Mouse (Mus musculus): ENCODE data around the gene Wdr4. TPM values are rescaled to one million over a fixed set of nuclear protein-coding genes. Genes with fewer than 3 reads are reported as not detected.

Wdr4 gene
- polyA plus RNA-seq, 1 experiment: 48.5 TPM

GRCm38 (mm10) chr17:31474388-31474787 lies 45.4 kb downstream of the Wdr4 start:
- Histone ChIP-seq H3K36me3 (ENCODE audit: control insufficient read depth, insufficient read depth) (no peaks in the 10 kb centered on the region), H3K27me3 (ENCODE audit: control insufficient read depth, insufficient read depth, insufficient read length) (peaks cover 52% of the 10 kb centered on the region)

DNA sequence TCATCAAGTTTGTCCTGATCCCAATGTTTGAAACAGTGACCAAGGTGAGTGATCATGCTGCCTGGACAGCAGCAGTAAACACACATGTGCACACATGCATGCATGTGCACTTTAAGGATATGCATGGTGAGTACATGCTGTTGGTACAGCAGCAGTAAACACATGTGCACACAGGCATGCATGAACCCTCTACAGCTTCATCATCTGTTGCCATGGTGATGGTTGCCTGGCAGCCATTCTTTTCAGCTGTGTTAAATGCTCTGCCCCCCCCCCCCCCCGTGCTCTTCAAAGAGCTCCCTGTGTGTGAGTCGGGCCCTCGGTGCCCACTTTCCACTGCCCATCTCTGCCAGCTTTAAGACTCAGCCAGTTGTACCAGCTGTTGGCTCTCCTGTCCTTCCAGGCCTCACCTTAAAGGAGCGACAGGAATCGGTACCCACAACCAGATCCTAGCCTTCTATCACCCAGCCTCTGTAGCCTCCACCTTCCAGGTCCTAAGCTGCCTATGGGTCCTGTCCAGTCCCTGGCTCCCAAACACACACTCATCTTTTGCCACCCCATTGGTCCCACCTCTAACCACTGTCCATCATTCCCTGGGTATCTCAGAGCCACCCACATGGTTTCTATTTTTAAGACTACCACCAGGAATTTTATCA lies 48.9 kb downstream of the Wdr4 start:
- H3K79me2 ChIP-seq (ENCODE audit: control insufficient read depth, insufficient read depth): no peaks in the 10 kb centered on the region
- TF ChIP-seq FOSL1 (IDR thresholded peaks at IDR 0.05; ENCODE audit: insufficient read depth, low read length, poor library complexity, severe bottlenecking) (no peak), MYOD1 (IDR thresholded peaks at IDR 0.05; ENCODE audit: control insufficient read depth, insufficient read length, low read depth) (no peak)
- peaks cover 62% of the 10 kb centered on the region for H3K27me3 ChIP-seq (ENCODE audit: control insufficient read depth, insufficient read depth, insufficient read length)
- no peak overlapping the region for H3ac ChIP-seq (ENCODE audit: control insufficient read depth, insufficient read length, low read depth)
- no peaks in the 10 kb centered on the region for H3K36me3 ChIP-seq (ENCODE audit: control insufficient read depth, insufficient read depth)
- no peak overlapping the region for H3K4me3 ChIP-seq (ENCODE audit: insufficient read depth, poor library complexity, severe bottlenecking)
- no peaks in the 10 kb centered on the region for H3K79me3 ChIP-seq (ENCODE audit: low read depth)

More at GRCm38 (mm10) chr17:31474388-31474787, 45.4 kb downstream of the Wdr4 start:
- no peak for TF ChIP-seq FOSL1 (IDR thresholded peaks at IDR 0.05; ENCODE audit: insufficient read depth, low read length, poor library complexity, severe bottlenecking)
- TF ChIP-seq CTCF (IDR thresholded peaks at IDR 0.05; ENCODE audit: control insufficient read depth, insufficient read depth, insufficient read length): no peak
- TF ChIP-seq CEBPB (IDR thresholded peaks at IDR 0.05; ENCODE audit: low read depth): no peak
- TF ChIP-seq MAX (IDR thresholded peaks at IDR 0.05): no peak
- TF ChIP-seq USF1 (IDR thresholded peaks at IDR 0.05; ENCODE audit: low read depth): no peak
- TF ChIP-seq MYOD1 (IDR thresholded peaks at IDR 0.05; ENCODE audit: control insufficient read depth, insufficient read length, low read depth): no peak
- no peak for TF ChIP-seq MYOG (IDR thresholded peaks at IDR 0.05; ENCODE audit: control insufficient read depth, extremely low read depth, insufficient read length)
- Histone ChIP-seq H3ac (ENCODE audit: control insufficient read depth, insufficient read length, low read depth) (no peak overlapping the region), H3K4me3 (ENCODE audit: insufficient read depth, poor library complexity, severe bottlenecking) (no peak overlapping the region), H3K79me2 (ENCODE audit: control insufficient read depth, insufficient read depth) (no peaks in the 10 kb centered on the region), H3K79me3 (ENCODE audit: low read depth) (no peaks in the 10 kb centered on the region)

- Histone ChIP-seq H3K36me3 (ENCODE audit: control insufficient read depth, insufficient read depth) (no peaks in the 10 kb centered on the region), H3K4me3 (ENCODE audit: insufficient read depth, poor library complexity, severe bottlenecking) (no peak overlapping the region), H3K79me2 (ENCODE audit: control insufficient read depth, insufficient read depth) (no peaks in the 10 kb centered on the region), H3ac (ENCODE audit: control insufficient read depth, insufficient read length, low read depth) (no peak overlapping the region), H3K79me3 (ENCODE audit: low read depth) (no peaks in the 10 kb centered on the region), H3K27me3 (ENCODE audit: control insufficient read depth, insufficient read depth, insufficient read length) (peaks cover 48% of the 10 kb centered on the region)
- TF ChIP-seq MYOG (IDR thresholded peaks at IDR 0.05; ENCODE audit: control insufficient read depth, extremely low read depth, insufficient read length): no peak
- no peak for TF ChIP-seq CTCF (IDR thresholded peaks at IDR 0.05; ENCODE audit: control insufficient read depth, insufficient read depth, insufficient read length)
- no peak for TF ChIP-seq CEBPB (IDR thresholded peaks at IDR 0.05; ENCODE audit: low read depth)
- no peak for TF ChIP-seq FOSL1 (IDR thresholded peaks at IDR 0.05; ENCODE audit: insufficient read depth, low read length, poor library complexity, severe bottlenecking)
Measured at GRCm38 (mm10) chr17:31468496-31468895, 51.3 kb downstream of the Wdr4 start.

DNA sequence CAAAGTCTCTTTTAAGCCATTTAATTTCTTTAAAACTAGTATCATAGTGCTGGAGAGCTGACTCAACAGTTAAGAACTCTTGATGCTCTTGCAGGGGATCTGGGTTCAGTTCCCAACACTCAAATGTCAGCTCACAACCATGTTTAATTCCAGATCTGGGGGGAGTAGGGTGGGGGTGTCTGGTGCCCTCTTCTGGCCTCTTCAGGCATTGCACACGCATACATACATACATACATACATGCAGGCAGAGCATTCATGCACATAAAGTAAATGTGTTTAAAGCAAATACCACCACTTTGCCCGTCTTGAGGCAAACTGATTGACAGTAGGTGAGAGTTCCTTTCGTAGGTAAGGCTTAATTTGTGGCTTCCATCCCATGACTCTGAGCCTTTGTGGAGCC lies 52.9 kb downstream of the Wdr4 start:
- H3K79me2 ChIP-seq (ENCODE audit: control insufficient read depth, insufficient read depth): no peaks in the 10 kb centered on the region
- no peak for TF ChIP-seq CTCF (IDR thresholded peaks at IDR 0.05; ENCODE audit: control insufficient read depth, insufficient read depth, insufficient read length)
- TF ChIP-seq FOSL1 (IDR thresholded peaks at IDR 0.05; ENCODE audit: insufficient read depth, low read length, poor library complexity, severe bottlenecking): no peak
- no peak for TF ChIP-seq USF1 (IDR thresholded peaks at IDR 0.05; ENCODE audit: low read depth)
- TF ChIP-seq MAX (IDR thresholded peaks at IDR 0.05): no peak
- no peak for TF ChIP-seq CEBPB (IDR thresholded peaks at IDR 0.05; ENCODE audit: low read depth)
- no peak for TF ChIP-seq MYOD1 (IDR thresholded peaks at IDR 0.05; ENCODE audit: control insufficient read depth, insufficient read length, low read depth)
- TF ChIP-seq MYOG (IDR thresholded peaks at IDR 0.05; ENCODE audit: control insufficient read depth, extremely low read depth, insufficient read length): no peak
- no peak overlapping the region for H3ac ChIP-seq (ENCODE audit: control insufficient read depth, insufficient read length, low read depth)
- no peaks in the 10 kb centered on the region for H3K79me3 ChIP-seq (ENCODE audit: low read depth)
- no peaks in the 10 kb centered on the region for H3K36me3 ChIP-seq (ENCODE audit: control insufficient read depth, insufficient read depth)
- no peak overlapping the region for H3K4me3 ChIP-seq (ENCODE audit: insufficient read depth, poor library complexity, severe bottlenecking)
- H3K27me3 ChIP-seq (ENCODE audit: control insufficient read depth, insufficient read depth, insufficient read length): peaks cover 35% of the 10 kb centered on the region

DNA sequence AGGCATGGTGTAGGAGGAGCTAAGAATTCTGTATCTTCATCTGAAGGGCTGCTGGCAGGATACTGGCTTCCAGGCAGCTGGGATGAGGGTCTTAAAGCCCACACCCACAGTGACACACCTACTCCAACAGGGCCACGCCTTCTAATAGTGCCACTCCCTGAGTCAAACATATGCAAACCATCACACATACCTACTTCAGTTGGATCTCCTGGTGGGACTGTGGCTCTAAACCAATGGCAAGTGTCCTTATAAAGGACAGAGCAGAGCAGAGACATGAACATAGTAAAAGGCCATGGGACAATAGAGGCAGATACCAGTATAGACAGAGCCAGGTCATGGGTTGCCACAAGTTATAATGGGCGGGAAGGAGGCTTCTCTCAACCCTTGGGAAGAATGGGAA lies 57.3 kb downstream of the Wdr4 start:
- H3K27me3 ChIP-seq (ENCODE audit: control insufficient read depth, insufficient read depth, insufficient read length): peaks cover 18% of the 10 kb centered on the region
- H3K79me3 ChIP-seq (ENCODE audit: low read depth): no peaks in the 10 kb centered on the region
- no peak overlapping the region for H3ac ChIP-seq (ENCODE audit: control insufficient read depth, insufficient read length, low read depth)
- no peaks in the 10 kb centered on the region for H3K79me2 ChIP-seq (ENCODE audit: control insufficient read depth, insufficient read depth)
- no peaks in the 10 kb centered on the region for H3K36me3 ChIP-seq (ENCODE audit: control insufficient read depth, insufficient read depth)
- H3K4me3 ChIP-seq (ENCODE audit: insufficient read depth, poor library complexity, severe bottlenecking): no peak overlapping the region
- TF ChIP-seq CTCF (IDR thresholded peaks at IDR 0.05; ENCODE audit: control insufficient read depth, insufficient read depth, insufficient read length) (no peak), CEBPB (IDR thresholded peaks at IDR 0.05; ENCODE audit: low read depth) (no peak), USF1 (IDR thresholded peaks at IDR 0.05; ENCODE audit: low read depth) (no peak), MAX (IDR thresholded peaks at IDR 0.05) (no peak), MYOG (IDR thresholded peaks at IDR 0.05; ENCODE audit: control insufficient read depth, extremely low read depth, insufficient read length) (no peak), MYOD1 (IDR thresholded peaks at IDR 0.05; ENCODE audit: control insufficient read depth, insufficient read length, low read depth) (no peak), FOSL1 (IDR thresholded peaks at IDR 0.05; ENCODE audit: insufficient read depth, low read length, poor library complexity, severe bottlenecking) (no peak)

DNA sequence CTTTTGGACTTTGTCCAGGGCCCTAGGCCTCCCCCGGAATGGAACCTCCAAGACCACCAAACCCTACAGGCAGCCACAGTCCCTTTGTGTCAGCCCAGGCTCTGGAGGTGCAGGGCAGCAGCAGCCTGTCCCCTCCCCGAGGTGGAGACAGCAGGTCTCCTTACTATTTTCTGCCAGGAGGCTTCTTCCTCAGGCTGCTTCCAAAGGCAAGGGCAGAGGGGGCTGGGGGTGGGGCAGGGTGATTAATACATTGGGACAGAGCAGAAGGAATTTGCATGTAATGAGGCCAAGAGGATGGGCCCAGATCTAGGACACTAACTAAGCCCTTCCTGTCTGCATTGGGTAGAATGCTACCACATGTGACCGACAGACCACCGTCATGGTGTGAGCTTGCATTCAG lies 59.4 kb downstream of the Wdr4 start:
- H3K27me3 ChIP-seq (ENCODE audit: control insufficient read depth, insufficient read depth, insufficient read length): peaks cover 18% of the 10 kb centered on the region
- TF ChIP-seq CTCF (IDR thresholded peaks at IDR 0.05; ENCODE audit: control insufficient read depth, insufficient read depth, insufficient read length) (no peak), MYOD1 (IDR thresholded peaks at IDR 0.05; ENCODE audit: control insufficient read depth, insufficient read length, low read depth) (no peak), MYOG (IDR thresholded peaks at IDR 0.05; ENCODE audit: control insufficient read depth, extremely low read depth, insufficient read length) (no peak), USF1 (IDR thresholded peaks at IDR 0.05; ENCODE audit: low read depth) (no peak), CEBPB (IDR thresholded peaks at IDR 0.05; ENCODE audit: low read depth) (no peak), MAX (IDR thresholded peaks at IDR 0.05) (no peak), FOSL1 (IDR thresholded peaks at IDR 0.05; ENCODE audit: insufficient read depth, low read length, poor library complexity, severe bottlenecking) (no peak)
- no peaks in the 10 kb centered on the region for H3K79me2 ChIP-seq (ENCODE audit: control insufficient read depth, insufficient read depth)
- no peak overlapping the region for H3K4me3 ChIP-seq (ENCODE audit: insufficient read depth, poor library complexity, severe bottlenecking)
- H3K79me3 ChIP-seq (ENCODE audit: low read depth): no peaks in the 10 kb centered on the region
- no peak overlapping the region for H3ac ChIP-seq (ENCODE audit: control insufficient read depth, insufficient read length, low read depth)
- H3K36me3 ChIP-seq (ENCODE audit: control insufficient read depth, insufficient read depth): no peaks in the 10 kb centered on the region

All from C2C12 (cell line).